Mouse (Mus musculus) embryo, embryonic 9.5 days (tissue): ENCODE data around the gene Kif26a.
A peak's percentile ranks its signal among the peaks of the same experiment; 100 is the strongest.

ENCODE experiments used
- DNase-seq: peaks from one replicate; pipeline ENCODE4 v3.0.0-alpha.2; 2017; ENCODE audit errors: extremely low spot score

Gene Kif26a

DNA sequence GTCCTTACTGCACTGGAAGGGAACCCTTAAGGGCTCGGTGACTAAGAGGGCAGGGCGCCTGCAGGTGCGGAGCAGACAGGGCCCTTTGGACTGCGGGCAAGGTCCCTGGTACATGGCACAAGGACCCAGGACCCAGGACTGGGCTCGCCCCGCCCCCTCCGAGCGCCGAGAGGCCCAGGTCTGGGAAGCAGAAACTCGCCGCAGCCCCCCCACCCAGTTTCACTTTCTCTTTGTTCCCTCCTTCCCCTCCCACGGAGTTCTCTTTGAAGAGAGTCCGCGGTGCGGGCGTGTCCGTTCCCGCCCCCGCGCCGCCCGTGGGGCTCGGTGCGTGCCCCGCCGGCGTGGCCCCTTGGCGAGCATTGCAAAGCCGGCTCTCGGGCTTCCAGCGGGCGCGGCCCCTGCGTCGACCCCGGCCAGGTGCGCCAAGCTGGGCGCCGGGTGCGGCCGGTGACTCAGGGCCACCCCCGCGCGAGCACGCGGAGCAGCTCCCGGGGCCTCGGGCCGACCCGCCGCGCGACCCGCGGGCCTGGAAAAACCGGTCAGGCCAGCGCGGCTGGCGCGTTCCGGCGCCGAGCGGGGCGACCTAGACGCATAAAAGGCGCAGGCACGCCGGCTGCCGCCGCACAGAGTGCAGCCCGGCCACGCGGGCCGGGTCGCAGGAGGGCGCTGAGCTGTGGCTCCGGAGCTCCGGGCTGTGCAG is 15.7 kb upstream of the Kif26a start:
- peak; percentile 54 for DNase-seq

DNA sequence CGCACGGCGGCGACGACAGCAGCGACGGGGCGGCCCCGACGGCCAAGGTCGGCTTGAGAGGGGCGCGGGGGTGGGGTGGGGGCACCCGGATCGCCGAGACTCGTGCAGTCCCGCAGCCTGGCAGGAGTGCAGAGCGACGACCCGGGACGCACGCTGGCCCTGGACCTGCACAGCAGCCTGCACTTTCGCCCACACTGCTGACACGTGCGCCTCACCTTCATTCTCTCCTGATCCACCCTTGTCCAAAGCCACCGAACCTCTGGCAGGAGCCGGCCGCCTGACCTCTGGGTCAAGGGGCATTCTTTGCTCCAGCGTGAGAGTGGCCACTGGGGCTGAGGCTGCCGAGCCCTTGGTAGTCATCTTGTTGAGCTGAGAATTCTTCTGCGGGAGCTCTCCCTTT is 15.1 kb upstream of the Kif26a start:
- DNase-seq: no peak

DNA sequence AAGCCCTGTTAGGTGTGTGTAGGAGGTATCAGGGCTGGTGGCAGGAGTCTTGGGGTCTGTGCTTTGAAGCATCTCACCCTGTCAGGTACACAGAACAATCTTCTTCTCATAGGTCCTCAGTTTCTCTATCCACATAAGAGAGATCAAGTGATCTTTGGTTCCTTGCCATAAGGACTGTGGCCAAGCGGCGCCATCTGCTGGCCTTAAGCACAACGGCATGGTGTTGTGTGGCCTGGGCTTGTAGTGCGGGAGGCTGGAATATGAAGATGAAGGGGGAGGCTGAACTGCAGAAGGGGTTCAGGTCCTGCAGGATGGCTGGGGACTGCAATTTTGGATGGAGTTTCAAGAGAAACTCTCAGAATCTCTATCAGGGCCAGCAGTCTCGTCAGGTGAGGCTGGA is 5.8 kb upstream of the Kif26a start:
- DNase-seq: no peak

DNA sequence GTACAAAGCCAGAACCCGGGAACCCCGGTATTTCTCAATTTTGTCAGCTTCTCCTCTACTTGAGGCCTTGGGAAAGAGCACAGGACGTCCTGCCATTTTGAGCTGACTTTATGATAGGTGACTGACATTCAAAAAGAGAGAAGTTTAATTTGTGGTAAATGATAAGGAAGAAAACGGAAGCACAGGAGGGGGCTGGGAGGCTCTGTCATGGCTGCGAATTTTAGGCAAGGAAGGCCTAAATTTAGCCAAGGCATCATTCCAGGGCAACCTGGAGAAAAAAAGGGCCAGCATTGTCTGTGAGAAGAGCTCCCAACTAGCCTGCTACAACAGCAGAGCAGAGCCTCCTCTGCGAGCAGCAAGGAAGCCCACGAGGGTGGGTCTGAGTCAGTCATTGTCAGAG is 5.3 kb upstream of the Kif26a start:
- no peak for DNase-seq

DNA sequence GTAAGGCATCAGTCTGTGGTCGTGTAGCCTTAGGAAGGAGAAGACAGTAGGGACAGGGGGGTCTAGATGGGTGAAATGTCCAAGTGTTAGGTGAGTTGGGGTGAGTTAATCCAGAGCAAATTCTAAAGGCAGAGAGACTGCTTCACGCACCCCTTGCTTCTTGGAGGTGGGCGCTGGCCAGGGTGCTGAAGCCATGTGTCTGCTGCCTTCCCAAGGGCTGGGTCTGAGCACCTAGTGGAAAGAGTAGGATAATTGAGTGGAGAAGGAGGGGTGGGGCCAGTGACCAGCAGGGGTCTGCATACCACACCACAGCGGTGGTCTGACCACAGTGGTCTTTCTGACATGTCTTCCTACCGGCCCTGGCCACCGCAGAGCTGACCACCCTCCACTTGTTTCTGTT is 4.7 kb upstream of the Kif26a start:
- peak; percentile 65 for DNase-seq

DNA sequence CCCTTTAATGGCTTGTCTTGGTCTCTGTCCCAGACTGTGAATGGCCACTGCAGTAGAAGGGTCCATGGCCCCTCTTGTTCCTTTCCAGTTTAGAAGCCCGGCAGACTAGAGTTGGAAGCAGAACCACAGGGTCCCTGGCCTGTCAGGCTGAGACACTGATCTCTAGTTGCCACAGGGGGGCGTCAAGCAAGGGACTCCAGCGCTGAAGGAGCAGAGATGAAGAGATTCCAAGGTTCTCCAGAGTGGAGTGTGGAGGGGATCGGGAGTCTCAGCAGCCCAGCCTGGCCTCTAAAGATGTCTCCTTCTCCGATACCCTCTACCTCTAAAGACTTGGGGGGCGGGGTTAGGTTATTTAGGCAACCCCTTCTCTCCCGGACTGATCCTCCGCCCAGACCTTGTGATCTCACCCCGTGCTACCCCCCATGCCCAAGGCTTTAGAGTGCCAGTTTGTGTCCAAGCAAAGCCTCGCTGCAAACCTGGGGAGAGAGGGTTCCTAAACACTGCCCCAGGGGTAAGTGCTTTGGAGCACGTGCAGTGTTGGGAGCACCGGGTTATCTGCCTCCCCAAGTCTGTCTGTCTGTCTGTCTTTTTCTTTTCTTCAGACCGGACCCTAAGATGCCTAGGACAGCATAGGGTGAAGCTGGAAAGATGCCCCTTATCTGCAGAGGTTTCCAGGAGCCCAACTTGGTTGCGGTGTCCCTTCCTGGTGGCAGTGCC is 2.7 kb upstream of the Kif26a start:
- DNase-seq: peak; percentile 51

DNA sequence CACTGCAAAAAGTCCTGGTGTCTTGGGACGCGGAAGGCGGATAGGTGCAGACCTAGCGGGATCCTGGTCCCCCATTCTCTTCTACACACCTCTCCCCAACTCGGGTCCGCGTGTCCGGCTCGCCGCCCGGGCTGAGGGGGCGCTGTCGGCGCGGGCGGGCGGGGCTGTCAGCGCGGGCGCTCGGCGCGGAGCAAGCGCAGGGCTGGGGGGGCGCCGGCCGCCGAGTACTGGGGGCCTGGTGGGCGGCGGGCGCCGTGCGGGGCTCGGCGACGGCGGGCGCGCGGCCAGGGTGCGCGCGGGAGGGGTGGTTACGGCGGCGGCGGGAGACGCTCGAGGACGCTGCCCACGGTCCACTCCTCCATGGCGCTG is 2.2 kb upstream of the Kif26a start:
- no peak for DNase-seq

DNA sequence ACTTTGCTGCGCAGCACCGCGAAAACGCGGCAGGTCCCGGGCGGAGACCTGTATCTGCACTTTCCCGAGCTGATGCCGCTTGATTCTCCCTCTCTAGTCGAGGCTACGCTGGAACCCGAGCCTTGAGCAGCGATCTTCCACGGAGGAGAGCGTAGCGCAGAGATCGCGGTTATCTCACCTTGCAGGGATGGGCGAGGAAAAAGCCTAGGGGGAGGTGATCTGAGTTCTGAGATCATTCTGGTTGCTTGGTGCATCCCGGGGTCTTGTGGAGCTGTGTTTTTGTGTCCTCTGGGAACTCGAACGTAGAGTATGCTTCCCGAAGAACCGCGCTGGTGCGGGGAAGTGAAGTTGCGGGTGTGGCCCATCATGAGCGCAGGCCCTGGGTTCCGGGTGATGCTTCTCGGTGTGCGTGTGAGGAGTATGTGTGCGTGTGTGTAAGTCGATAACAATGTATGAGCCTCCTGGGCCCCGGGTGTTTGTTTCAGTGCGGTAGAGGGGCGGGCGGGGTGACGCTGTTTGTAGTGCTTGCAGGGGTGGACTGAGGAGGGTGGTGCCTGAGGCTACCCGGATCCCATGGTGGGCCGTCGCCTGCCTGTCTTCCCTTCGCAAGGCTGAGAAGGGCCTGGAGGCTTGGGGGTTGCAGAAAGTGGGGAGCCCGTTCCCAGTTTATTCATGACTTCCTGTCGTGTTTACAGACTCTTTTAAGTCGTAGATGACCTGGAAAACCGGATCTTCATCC is 1.5 kb upstream of the Kif26a start:
- peak; percentile 39 for DNase-seq

DNA sequence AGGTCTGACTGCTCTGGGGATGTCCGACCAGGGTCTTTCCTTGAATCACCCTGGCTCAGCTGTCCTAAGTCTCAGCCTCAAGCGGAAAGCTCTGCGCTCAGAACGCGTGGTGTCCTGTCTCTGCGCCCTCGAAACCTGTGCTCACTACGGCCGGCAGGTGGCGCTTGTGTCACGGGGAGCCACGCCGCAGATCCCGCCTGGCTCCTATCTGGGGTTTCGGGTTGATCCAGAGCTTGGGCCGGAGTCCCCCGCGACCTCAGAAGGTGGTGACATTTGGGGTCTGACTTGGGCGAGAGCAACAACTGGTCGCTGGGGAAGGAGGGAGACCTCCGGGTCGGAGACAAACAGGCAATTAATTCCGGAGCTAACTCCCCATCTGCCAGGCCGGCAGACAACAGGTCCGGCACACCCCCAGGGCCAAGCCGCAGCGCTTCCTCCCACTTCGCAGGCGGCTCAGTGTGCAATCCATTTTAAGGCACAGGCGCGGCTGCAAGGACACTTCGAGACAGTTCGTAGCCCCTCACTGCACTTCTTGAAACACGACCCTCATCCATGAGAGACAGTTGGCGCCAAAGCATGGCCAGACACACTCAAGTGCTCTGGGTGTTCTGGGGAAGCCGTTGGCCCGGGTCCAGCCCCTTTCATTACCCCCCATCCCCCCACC is 665 bp upstream of the Kif26a start:
- DNase-seq: peak; percentile 91

DNA sequence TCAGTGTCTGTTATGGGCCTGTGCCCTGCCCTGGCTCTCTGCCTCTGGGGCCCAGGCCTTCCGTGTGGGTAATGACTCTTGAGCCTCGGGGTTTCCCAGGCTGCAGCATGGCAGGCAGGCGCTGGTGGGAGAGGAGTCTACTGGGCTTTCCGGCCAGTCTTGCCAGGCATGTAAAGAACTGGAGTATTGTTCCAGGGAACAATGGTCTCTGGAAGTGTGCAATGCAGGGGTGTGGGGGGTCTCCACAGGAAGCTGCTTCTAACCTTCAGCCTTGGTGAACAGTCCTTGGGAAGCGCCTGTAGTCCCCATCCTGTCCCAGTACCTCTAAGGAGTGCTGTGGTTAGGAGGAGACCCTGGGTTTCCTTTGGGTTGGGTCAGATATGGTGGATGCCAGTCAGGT is 1.4 kb downstream of the Kif26a start:
- no peak for DNase-seq

DNA sequence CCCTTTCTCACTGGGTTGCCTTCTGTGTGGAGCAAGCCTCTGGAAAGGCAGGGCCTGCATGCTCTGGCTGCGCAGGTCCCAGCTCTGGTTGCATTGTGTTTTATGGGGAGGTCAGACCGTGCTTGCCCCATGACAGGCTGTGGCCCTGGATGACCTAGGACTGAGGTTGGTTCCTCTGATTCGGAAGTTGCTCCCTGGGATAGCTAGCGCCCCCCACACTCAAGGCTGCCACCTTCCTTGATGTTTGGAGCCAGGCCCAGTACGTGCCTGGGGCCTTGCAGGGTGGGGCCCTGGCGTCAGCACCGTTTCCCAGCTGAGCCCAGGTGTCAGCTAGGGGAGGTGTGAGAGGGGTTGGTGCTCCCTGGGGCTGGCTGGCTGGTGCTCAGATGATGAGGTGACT is 4.0 kb downstream of the Kif26a start:
- DNase-seq: no peak

DNA sequence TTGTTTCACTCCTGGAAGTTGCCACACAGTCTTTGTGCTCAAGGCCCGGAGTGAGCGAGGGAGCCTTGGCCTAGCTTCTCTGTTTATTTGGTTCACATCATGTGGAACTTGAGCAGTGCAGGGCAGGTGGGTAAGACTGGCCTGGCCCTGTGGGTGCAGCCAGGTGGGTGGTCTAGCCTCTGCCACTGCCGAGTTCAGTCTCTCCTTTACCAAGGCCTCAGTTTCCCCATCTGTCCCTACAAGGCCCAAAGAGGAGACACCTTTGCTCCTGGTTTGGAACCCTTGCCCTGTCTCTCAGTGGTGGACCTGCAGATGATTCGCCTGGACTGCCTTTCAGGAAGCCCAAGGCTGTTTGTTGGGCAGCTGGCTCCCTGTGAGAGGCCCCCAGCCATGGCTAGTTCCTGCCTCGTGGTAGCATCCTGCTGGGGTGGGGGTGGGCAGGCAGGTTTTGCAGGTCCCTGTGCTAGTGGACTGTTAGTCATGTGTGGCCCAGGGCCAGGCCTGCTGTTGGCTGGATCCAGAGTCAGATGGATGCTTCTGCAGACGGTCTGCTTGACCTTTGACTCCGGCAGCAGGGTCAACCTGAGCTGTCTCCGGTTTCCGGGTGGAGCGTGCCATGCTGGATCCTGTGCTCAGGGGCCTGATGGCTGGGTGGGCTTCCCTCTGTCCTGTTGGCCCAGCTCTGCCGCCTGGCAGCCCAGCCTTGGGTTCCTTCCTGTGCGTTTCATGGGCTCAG is 5.4 kb downstream of the Kif26a start:
- peak; percentile 72 for DNase-seq

DNA sequence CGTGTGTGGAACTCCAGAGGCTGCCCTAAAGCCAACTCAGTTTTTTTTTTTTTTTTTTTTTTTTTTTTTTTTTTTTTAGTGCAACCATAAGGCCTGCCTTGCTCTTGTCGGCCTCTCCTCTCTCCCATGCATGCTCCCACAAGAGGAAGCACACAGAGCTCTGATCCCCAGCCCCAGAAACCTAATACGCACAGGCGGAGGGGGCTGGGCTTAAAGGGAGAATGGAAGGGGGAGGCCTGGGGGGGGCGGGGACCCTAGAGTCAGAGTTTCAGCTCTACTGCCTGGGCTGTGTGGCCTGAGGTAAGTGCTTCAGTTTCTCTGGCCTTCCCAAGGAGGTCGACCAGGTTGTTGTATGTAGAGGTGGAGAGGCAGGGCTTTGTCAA is 6.0 kb downstream of the Kif26a start:
- DNase-seq: no peak

DNA sequence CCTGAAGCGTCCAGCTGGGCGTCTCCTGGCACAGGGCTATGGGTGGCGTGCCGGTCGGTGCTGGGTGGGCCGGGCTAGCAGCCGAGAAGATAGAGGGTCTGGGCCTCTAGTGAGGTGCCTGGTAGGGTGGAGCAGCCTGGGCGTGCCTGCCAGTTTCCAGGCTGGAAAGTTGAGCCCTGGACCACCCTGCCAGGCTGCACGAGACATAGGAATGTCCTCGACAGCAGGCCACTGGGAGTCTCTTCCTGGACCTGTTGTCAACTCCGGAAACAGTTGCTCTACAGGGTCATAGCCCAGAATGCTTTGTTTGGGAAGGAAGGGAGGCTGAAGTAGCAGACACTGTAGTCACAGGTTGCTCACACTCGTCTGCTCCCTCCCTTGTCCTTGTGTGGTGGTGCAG is 7.6 kb downstream of the Kif26a start:
- DNase-seq: no peak

DNA sequence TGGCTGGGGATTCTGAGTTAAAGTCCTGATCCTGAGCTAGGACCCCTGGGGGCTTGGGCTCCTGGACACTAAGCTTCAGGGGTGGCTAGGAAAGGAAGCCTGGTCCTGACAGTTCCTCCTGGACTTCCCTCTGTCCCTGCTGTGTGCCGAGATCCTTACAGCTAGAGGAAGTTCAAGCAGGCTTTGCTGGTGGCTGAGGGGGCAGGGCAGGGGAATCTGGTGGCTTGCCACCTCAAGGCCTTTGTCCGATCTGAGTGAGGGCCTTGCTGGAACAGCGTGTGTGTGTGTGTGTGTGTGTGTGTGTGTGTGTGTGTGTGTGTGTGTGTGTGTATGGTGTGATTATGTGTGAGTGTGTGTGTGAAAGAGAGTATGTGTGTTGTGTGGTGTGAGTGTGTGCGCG is 8.5 kb downstream of the Kif26a start:
- no peak for DNase-seq

DNA sequence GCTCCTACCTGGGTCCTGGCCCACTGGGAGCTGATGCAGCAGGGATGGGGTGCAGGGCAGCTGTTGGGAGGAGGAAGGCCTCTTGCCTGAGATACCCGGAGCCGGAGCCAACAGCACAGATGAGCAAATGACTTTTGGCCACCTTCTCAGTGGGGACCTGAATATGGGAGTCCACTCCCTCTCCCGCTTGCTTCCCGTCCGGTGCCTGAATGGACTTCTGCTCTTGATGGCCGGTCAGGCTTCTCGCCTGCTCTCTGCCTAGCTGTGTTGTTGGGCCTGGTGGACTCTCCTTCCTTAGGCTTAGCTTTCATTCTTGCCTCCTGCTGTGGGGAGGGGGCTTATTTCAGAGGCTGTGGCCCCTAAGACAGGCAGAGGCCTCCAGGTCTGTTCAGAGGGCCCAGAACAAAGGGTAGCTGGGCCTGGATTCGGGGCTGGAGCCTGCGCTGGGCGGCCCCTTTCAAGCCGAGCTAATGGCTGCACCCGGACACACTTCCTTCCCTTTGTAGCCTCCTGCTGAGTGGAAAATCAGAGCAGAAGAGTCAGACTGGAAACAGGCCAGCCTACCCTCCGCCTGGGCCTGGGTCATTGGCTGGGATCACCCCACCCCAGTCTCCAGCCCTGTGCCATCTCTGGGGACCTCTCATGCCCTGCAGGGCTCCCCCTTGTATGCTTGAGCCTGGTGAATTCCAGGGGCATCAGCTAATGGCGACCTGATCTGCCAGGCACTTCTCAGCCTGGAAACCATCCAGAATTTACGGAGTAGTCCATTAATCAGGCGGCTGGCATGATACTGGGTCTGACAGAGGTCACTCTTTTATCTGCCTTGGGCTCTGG is 9.4 kb downstream of the Kif26a start:
- DNase-seq: peak; percentile 59

DNA sequence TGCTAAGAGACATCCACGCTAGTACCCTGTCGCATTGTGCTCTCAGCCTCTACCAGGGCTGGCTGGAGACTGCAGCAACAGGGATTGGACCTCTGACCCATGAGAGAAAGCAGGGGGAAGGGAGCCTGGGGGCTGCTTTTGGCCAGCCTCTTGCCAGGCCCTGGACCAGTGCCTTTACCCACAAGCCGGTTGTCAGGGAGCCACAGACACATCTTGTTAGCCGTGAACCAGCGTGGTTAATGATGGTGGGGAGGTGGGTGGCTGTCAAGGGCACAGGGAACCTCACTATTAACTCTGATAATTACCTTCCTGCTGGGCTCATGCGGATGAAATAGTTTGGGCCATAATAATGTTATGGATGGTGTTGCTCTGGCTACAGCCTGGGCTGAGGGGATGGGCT is 10.8 kb downstream of the Kif26a start:
- DNase-seq: no peak

DNA sequence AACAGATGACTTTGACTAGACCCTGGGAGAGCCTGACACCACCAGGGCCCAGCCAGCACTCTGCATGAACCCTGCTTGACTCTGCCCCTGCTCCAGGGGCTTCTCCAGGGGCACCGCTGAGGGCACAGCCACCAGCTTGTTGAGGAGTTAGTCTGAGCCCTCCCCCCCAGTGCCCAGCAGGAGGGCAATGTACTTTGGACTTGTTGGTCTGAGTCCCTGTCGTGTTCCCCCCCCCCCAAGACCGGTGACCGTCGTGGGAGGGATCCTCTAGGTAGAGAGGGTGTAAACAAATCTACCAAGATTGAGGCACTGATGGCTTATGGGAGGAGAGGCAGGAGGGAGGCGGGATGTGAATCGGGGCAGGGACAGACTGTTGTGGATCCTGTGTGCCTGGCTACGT is 12.2 kb downstream of the Kif26a start:
- DNase-seq: no peak

DNA sequence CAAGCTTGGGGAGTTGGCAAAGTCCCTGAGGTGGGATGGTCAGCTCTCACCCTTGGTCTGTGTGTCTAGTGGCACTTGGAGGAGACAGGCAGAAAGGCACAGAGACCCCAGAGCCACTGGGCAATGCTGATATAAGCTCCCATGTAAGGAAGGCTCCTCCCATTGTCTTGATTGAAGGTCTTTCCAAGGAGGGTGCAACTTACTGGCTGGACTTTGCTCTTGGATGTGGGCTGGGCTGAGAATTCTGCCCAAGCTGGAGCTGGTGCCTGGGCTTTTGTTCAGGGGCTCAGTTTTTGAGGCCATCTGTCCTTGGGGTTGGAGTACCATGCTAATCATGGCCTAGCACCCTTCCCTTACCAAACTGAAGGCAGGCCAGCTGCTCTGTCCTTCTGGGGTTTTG is 12.8 kb downstream of the Kif26a start:
- DNase-seq: no peak

DNA sequence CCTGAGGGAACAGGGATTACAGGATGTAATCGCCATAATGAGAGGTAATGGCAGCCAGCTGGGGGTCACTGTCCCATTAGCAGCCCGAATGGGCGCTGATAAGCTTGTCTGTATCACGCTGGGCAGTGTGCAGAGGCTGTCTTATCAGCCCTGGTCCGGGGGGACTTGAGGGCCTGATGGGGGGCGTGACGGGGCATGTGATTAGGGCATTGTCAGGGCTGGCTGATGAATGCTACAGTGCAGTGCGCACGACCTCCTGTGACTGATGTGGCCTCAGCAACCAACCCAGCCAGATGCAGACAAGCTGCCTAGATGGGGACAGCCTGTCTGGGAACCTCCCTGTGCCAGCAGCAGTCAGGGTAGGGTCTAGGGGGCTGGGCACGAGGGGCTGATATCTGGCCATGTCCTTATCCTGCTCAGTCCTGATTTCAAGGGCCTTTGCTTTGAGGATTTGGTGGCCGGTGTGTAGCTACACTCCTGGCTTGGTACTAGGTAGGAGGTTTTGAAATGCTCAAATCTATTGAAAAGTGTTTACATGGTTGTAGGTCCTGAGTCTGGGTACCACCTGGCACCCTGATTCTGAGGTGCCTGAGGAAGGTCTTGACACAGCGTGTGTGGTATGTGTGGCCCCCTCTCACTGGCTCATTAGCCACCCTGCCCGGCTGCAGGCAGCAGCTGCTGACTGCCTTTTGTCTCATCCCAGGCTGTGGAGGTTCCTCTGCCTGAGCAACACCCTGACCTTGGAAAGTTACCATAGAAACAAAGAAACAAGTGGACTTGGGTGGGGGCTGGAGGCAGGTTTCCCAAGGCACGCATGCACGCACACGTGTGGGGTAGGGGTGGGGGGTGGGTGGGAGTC is 18.2 kb downstream of the Kif26a start:
- no peak for DNase-seq
